Mouse (Mus musculus) brain, embryonic 14.5 days (tissue): ENCODE results near the gene Palm. TPM values are rescaled to one million over a fixed set of nuclear protein-coding genes. Genes with fewer than 3 reads are reported as not detected.
"Not testable (repeated sequence)": the region's sequence is repeated elsewhere in the genome, so short reads cannot be mapped to it uniquely, and the experiment has no call there.

ENCODE experiments used
- DNase-seq: peaks from one replicate; pipeline ENCODE4 v3.0.0-alpha.2; 2011; ENCODE audit warnings: low read depth
- CTCF ChIP-seq: fragments of 200-500 bp; IDR thresholded peaks from 2 replicates; pipeline ENCODE4 v1.5.1; 2012; ENCODE audit warnings: inconsistent platforms, mild to moderate bottlenecking, moderate library complexity, borderline replicate concordance; ENCODE audit not compliant: insufficient read depth, insufficient read length; ENCODE audit errors: extremely low read depth
- POLR2A ChIP-seq: fragments of 200-500 bp; IDR thresholded peaks from 2 replicates; pipeline ENCODE4 v1.6.1; 2012; ENCODE audit warnings: mild to moderate bottlenecking, inconsistent platforms, borderline replicate concordance; ENCODE audit not compliant: poor library complexity, insufficient read depth, insufficient read length, severe bottlenecking; ENCODE audit errors: extremely low read depth
- polyA plus RNA-seq: library from polyadenylated mRNA; depleted of rRNA; stranded (reverse); fragments of >200 nt; gene quantifications from 2 replicates; pipeline ENCODE4 v1.2.3, GENCODE M21; 2012; rRNA removed

Gene Palm
- 157 and 219 TPM in 2 replicates for polyA plus RNA-seq

DNA sequence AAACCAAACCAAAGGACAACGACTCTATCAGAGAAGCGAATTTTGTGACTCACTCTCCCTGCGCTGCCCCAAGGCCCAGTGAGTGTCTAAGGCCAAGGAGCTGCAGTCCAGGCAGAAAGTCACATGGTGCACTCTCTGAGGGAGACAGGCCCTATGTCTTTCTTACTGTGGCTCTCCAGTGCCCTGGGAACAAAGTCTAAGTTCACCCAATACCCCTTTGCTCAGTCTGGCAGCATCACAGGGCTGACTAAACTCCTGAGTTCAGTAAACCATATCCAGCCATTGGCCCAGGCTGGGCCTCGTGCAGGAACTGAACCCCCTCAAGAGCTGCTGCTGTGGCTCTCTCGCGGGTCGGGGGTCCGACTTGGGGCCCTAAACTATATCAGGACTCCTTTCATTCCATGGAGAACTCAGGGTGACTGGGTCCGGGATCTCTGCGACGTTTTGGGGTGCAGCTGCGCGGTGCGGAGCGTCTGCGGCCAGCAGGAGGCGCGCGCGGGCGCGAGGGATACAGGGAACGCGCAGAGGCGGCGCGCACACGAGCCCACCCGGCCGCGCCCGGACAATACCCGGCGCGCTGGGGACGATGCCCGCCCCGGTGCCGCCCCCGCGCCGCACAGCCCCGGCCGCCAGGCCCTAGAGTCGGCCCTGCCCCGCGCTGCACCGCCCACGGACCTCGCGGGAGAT lies at the start of gene Palm:
Gene Palm (plus strand): TSS at position 522 of the 687 bp plus-strand sequence.
- peak; percentile 96 for TF ChIP-seq POLR2A
- peak; percentile 85 for TF ChIP-seq CTCF

DNA sequence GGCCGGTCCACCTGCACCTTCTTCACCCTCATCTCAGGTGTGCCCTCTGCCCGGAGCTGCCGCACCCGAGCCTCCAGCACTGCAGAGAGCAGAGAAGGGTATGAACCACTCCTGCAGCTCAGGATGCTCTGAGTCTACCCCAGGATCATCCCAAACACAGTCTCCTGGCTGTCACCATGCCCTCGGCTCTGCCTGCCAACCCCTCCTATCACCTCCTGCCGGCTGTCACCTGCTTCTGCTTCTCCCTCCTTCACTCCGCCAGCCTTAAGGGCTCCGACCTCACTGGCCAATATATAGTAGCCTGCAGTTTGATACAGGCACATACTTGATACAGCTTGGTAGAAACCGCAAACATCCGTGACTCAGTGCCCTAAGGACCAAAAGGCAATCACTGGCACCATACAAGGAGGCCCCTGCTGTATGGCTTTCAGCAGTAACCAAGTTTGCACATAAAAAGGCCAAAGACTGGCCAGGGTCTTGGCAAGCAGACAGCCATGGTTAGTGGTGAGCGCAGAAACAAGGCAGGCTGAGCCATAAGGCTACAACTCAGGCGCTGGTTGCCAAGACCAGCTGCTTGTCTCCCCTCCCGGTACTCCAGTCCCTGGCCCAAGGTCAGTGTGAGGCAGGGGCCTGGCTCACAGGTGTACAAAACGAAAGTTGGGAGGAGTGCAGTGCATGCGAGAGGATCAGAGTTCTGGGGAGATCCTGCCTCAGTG lies 49.6 kb upstream of the Palm start:
- TF ChIP-seq POLR2A (no peak), CTCF (no peak)

More for the DNA sequence above, at the start of gene Palm:
- DNase-seq: peak; percentile 84

DNA sequence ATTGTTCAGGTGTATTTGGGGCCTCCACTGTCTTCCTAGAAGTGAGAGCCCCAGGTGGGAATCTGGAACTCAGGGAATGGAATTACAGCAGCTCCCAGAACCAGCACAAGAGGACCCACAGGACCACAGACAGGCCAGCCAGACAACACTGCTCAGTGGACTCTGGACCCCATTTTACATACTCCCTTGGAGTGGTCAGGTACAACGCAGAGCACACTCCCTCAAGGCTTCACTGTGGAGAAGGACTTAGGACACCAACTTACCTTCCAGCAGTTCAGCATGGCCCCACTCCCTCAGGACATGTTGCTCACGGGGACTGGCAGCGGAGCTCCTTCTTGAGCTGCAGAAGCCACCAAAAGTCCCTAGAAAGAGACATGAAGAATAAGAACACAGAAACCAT lies 48.0 kb upstream of the Palm start:
- no peak for DNase-seq
- TF ChIP-seq POLR2A (no peak), CTCF (no peak)

More for the DNA sequence above, 49.6 kb upstream of the Palm start:
- DNase-seq: no peak

- peak; percentile 90 for TF ChIP-seq POLR2A
- TF ChIP-seq CTCF: peak; percentile 40; the same call in 1 of the 2 replicates
- peak; percentile 99 for DNase-seq
Measured at GRCm38 (mm10) chr10:79745898-79746773, 47.2 kb upstream of the Palm start, which contains the start of gene Polrmt. Polrmt (minus strand) TSS chr10:79746581.

GRCm38 (mm10) chr10:79746774-79747151 lies 46.6 kb upstream of the Palm start:
- TF ChIP-seq CTCF: no peak
- TF ChIP-seq POLR2A: no peak
- DNase-seq: no peak

GRCm38 (mm10) chr10:79748496-79748895 lies 44.9 kb upstream of the Palm start:
- DNase-seq: no peak
- TF ChIP-seq POLR2A (no peak), CTCF (no peak)

DNA sequence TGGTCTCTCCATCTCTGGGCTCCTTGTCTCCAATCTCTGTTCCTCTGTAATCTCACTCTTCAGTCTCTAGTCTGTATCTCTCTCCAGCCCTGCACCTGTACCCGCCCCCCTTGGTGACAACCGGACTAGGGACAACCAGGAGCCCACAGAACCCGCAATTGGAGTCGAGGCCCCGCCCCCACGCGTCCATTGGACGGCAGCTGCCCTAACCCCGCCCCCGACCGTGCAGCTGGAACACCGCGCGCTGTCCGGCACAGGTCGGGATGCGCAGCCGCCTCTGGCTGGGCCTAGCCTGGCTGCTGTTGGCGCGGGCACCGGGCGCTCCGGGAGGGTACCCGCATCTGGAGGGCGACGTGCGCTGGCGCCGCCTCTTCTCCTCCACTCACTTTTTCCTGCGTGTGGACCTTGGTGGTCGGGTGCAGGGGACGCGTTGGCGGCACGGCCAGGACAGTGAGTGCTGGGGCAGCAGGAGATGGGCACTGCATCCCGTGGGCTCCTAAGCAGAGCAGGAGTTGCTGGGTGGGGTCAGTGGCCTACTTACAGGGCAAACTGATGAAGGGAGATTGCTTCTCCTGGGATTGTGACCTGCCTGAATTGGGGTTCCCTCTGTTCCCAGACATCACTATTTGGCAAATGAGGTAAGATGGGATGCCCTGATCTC lies 38.4 kb upstream of the Palm start, which contains the start of gene Fgf22:
Gene Fgf22 (plus strand): TSS at position 221 of the 661 bp plus-strand sequence.
- TF ChIP-seq POLR2A (no peak), CTCF (no peak)
- DNase-seq: peak; percentile 69

- TF ChIP-seq CTCF: no peak
- TF ChIP-seq POLR2A: no peak
- no peak for DNase-seq
Measured at GRCm38 (mm10) chr10:79755854-79756253, 37.5 kb upstream of the Palm start.

GRCm38 (mm10) chr10:79756660-79757059 lies 36.7 kb upstream of the Palm start:
- no peak for DNase-seq
- no peak for TF ChIP-seq POLR2A
- TF ChIP-seq CTCF: no peak

GRCm38 (mm10) chr10:79759675-79760074 lies 33.7 kb upstream of the Palm start:
- DNase-seq: not testable (repeated sequence)

DNA sequence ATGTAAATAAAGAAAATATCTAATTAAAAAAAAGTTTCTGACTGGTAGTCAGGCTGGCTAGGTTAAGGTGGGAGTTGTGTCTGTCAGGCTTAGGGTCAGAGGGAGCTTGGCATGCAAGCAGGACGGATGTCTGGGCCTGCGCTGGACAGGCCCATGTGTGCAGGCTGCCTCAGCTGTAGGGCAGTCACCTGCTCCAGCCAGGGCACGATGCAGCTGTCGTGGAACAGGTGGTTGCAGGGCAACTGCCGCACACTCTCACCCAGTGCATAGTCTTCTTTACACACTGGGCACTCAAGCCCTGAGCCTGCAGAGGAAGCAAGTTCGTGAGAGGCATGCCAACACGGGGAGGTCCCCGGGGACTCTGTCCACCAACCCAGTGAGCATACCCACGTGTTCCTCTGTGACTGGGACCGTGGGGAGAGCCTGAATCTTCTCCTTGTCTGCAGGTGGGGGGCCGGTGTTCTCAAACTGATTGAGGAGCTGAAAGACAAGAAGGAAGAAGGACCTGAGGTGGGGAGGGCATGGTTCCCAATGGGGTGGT lies 32.7 kb upstream of the Palm start:
- no peak for TF ChIP-seq POLR2A
- no peak for TF ChIP-seq CTCF
- no peak for DNase-seq

GRCm38 (mm10) chr10:79762875-79763274 lies 30.5 kb upstream of the Palm start:
- DNase-seq: no peak
- TF ChIP-seq POLR2A: no peak
- no peak for TF ChIP-seq CTCF
